Mouse (Mus musculus) liver, embryonic 13.5 days (tissue): ENCODE data around the gene Tle6. TPM values are rescaled to one million over a fixed set of nuclear protein-coding genes. Genes with fewer than 3 reads are reported as not detected.
A peak's percentile ranks its signal among the peaks of the same experiment; 100 is the strongest.

Source experiments
- ATAC-seq: fragments of 200-750 bp; cut with Nextera tagmentation; 2 replicates; pipeline ENCODE4 v1.8.0; 2017; ENCODE audit warnings: low read depth, mild to moderate bottlenecking, moderate number of reproducible peaks, moderate library complexity
- DNase-seq: peaks from one replicate; pipeline ENCODE4 v3.0.0; 2022
- H3K27ac ChIP-seq: fragments of 300-500 bp; sonication (generic); 2 replicates; pipeline ENCODE4 v1.5.1; 2015; ENCODE audit warnings: moderate library complexity, mild to moderate bottlenecking, inconsistent platforms
- H3K27me3 ChIP-seq: fragments of 300-500 bp; sonication (generic); 2 replicates; pipeline ENCODE4 v1.6.1; 2015; ENCODE audit warnings: mild to moderate bottlenecking, inconsistent platforms
- H3K36me3 ChIP-seq: fragments of 300-500 bp; sonication (generic); 2 replicates; pipeline ENCODE4 v1.6.1; 2015; ENCODE audit warnings: mild to moderate bottlenecking, inconsistent platforms
- H3K4me1 ChIP-seq: fragments of 300-500 bp; sonication (generic); replicated peaks from 2 replicates; pipeline ENCODE4 v1.6.1; 2015; ENCODE audit warnings: inconsistent platforms
- H3K4me2 ChIP-seq: fragments of 300-500 bp; sonication (generic); 2 replicates; pipeline ENCODE4 v1.6.1; 2015; ENCODE audit warnings: inconsistent platforms, mild to moderate bottlenecking, moderate library complexity
- H3K4me3 ChIP-seq: fragments of 300-500 bp; sonication (generic); replicated peaks from 2 replicates; pipeline ENCODE4 v1.5.1; 2015; ENCODE audit warnings: mild to moderate bottlenecking, inconsistent platforms
- H3K9ac ChIP-seq: fragments of 300-500 bp; sonication (generic); 2 replicates; pipeline ENCODE4 v1.6.1; 2015; ENCODE audit warnings: mild to moderate bottlenecking, inconsistent platforms
- H3K9me3 ChIP-seq: fragments of 300-500 bp; sonication (generic); replicated peaks from 2 replicates; pipeline ENCODE4 v1.6.1; 2016; ENCODE audit warnings: inconsistent platforms
- WGBS: fragments of 180-500 bp; shearing (Covaris S2); methylation state at CpG from one replicate; pipeline ENCODE4 v1.1.7; 2015; ENCODE audit not compliant: insufficient replicate concordance; 5-methylcytosine and 5-hydroxymethylcytosine counted together
- polyA plus RNA-seq: library from polyadenylated mRNA; unstranded; fragments of >200 nt; fragmentation: Nextera tagmentation; extraction: Ambion mirVana; gene quantifications from 2 replicates; pipeline ENCODE4 v1.2.1, GENCODE M21; 2015

Tle6 gene
- polyA plus RNA-seq, 1 experiment from 2014 or later, result 7.6 TPM

- 0 out of 2 replicates have a peak, but pooled peaks cover 4% of the 10 kb centered on the region for H3K36me3 ChIP-seq
- no peak overlapping the region for H3K9ac ChIP-seq
- peaks cover 9% of the 10 kb centered on the region for H3K4me1 ChIP-seq
- H3K27ac ChIP-seq, result no peak overlapping the region
- no peak overlapping the region for H3K4me3 ChIP-seq
- no peaks in the 10 kb centered on the region for H3K9me3 ChIP-seq
- no peak overlapping the region for H3K4me2 ChIP-seq
- ATAC-seq (no peak), DNase-seq (no peak)
- WGBS, result 45% methylated on average over 6 of the region's 6 CpGs
- H3K27me3 ChIP-seq, result peaks cover 47% of the 10 kb centered on the region
These were observed 17.5 kb downstream of the Tle6 start for GRCm38 (mm10) chr10:81583347-81583746.

GRCm38 (mm10) chr10:81580441-81581070 lies 20.3 kb downstream of the Tle6 start:
- Histone ChIP-seq H3K36me3 (no peaks in the 10 kb centered on the region), H3K27ac (no peak overlapping the region), H3K4me2 (peak overlapping the region; percentile 14; the same call in 1 of the 2 replicates), H3K27me3 (peaks cover 67% of the 10 kb centered on the region), H3K9me3 (no peaks in the 10 kb centered on the region), H3K9ac (no peak overlapping the region), H3K4me1 (peaks cover 17% of the 10 kb centered on the region), H3K4me3 (no peak overlapping the region)
- 26% methylated on average over 25 of the region's 25 CpGs for WGBS
- ATAC-seq (no peak), DNase-seq (no peak)

GRCm38 (mm10) chr10:81579967-81580366 lies 20.9 kb downstream of the Tle6 start:
- Histone ChIP-seq H3K4me2 (0 out of 2 replicates have a peak overlapping the region, but pooled peaks have one; percentile 14), H3K9ac (no peak overlapping the region), H3K27ac (no peak overlapping the region), H3K4me1 (peaks cover 23% of the 10 kb centered on the region), H3K4me3 (no peak overlapping the region), H3K36me3 (no peaks in the 10 kb centered on the region), H3K27me3 (peaks cover 73% of the 10 kb centered on the region), H3K9me3 (no peaks in the 10 kb centered on the region)
- DNase-seq (no peak), ATAC-seq (no peak)
- 48% methylated on average over 4 of the region's 4 CpGs for WGBS

- DNase-seq (no peak), ATAC-seq (no peak)
- 9% methylated on average over 6 of the region's 6 CpGs for WGBS
- Histone ChIP-seq H3K27me3 (peaks cover 76% of the 10 kb centered on the region), H3K36me3 (no peaks in the 10 kb centered on the region), H3K4me1 (peaks cover 55% of the 10 kb centered on the region), H3K9me3 (no peaks in the 10 kb centered on the region), H3K27ac (no peak overlapping the region), H3K4me3 (peak overlapping the region; percentile 59), H3K9ac (peak overlapping the region; percentile 57), H3K4me2 (peak overlapping the region; percentile 76)
These were observed 25.2 kb downstream of the Tle6 start for GRCm38 (mm10) chr10:81575695-81576094.

GRCm38 (mm10) chr10:81575208-81575631 lies 25.7 kb downstream of the Tle6 start:
- Histone ChIP-seq H3K9me3 (no peaks in the 10 kb centered on the region), H3K4me2 (peak overlapping the region; percentile 76), H3K9ac (peak overlapping the region; percentile 57), H3K27ac (no peak overlapping the region), H3K4me1 (peaks cover 55% of the 10 kb centered on the region), H3K27me3 (peaks cover 71% of the 10 kb centered on the region), H3K4me3 (peak overlapping the region; percentile 59), H3K36me3 (no peaks in the 10 kb centered on the region)
- under 1% methylated on average over 30 of the region's 30 CpGs for WGBS
- ATAC-seq, result no peak
- DNase-seq, result no peak

- Histone ChIP-seq H3K9me3 (no peaks in the 10 kb centered on the region), H3K27ac (peak within 1 kb of the TSS; percentile 16; the same call in 1 of the 2 replicates), H3K4me3 (peak within 1 kb of the TSS; percentile 59), H3K36me3 (no peaks in the 10 kb centered on the region), H3K27me3 (peaks cover 68% of the 10 kb centered on the region), H3K4me1 (peaks cover 63% of the 10 kb centered on the region), H3K9ac (peak within 1 kb of the TSS; percentile 57), H3K4me2 (peak within 1 kb of the TSS; percentile 78)
- ATAC-seq (no peak), DNase-seq (no peak)
- WGBS, result 16% methylated on average over 10 of the region's 10 CpGs
These were observed 26.5 kb downstream of the Tle6 start, which contains the start of gene Tle2 for GRCm38 (mm10) chr10:81574081-81575056. Tle2 (plus strand) TSS chr10:81574561.

GRCm38 (mm10) chr10:81572975-81573374 lies 27.9 kb downstream of the Tle6 start:
- H3K4me2 ChIP-seq, result peak overlapping the region; percentile 78
- 8% methylated on average over 9 of the region's 9 CpGs for WGBS
- H3K27me3 ChIP-seq, result peaks cover 66% of the 10 kb centered on the region
- DNase-seq (peak; percentile 71), ATAC-seq (peak; percentile 78)
- H3K36me3 ChIP-seq, result no peaks in the 10 kb centered on the region
- peak overlapping the region; percentile 71 for H3K27ac ChIP-seq
- H3K4me1 ChIP-seq, result peaks cover 76% of the 10 kb centered on the region
- H3K9me3 ChIP-seq, result no peaks in the 10 kb centered on the region
- H3K9ac ChIP-seq, result peak overlapping the region; percentile 59; the same call in 1 of the 2 replicates
- H3K4me3 ChIP-seq, result peak overlapping the region; percentile 66

- no peaks in the 10 kb centered on the region for H3K36me3 ChIP-seq
- no peaks in the 10 kb centered on the region for H3K9me3 ChIP-seq
- WGBS, result 12% methylated on average over 9 of the region's 9 CpGs
- peaks cover 81% of the 10 kb centered on the region for H3K4me1 ChIP-seq
- H3K27me3 ChIP-seq, result peaks cover 58% of the 10 kb centered on the region
- H3K4me2 ChIP-seq, result peak overlapping the region; percentile 78
- DNase-seq, result no peak
- peak; percentile 0; the same call in 1 of the 2 replicates for ATAC-seq
- H3K4me3 ChIP-seq, result peak overlapping the region; percentile 66
- H3K27ac ChIP-seq, result peak overlapping the region; percentile 71
- peak overlapping the region; percentile 59 for H3K9ac ChIP-seq
These were observed 28.7 kb downstream of the Tle6 start for GRCm38 (mm10) chr10:81572133-81572671.

GRCm38 (mm10) chr10:81571501-81571876 lies 29.4 kb downstream of the Tle6 start:
- Histone ChIP-seq H3K4me3 (peak overlapping the region; percentile 66), H3K9ac (peak overlapping the region; percentile 72), H3K27ac (peak overlapping the region; percentile 76), H3K27me3 (peaks cover 51% of the 10 kb centered on the region), H3K9me3 (no peaks in the 10 kb centered on the region), H3K36me3 (peaks cover 2% of the 10 kb centered on the region; the same call in 1 of the 2 replicates), H3K4me2 (peak overlapping the region; percentile 78), H3K4me1 (peaks cover 82% of the 10 kb centered on the region)
- 0% methylated on average over 18 of the region's 18 CpGs for WGBS
- ATAC-seq (peak; percentile 85), DNase-seq (peak; percentile 94)

GRCm38 (mm10) chr10:81570831-81571500 lies 29.9 kb downstream of the Tle6 start:
- DNase-seq (peak; percentile 83), ATAC-seq (peak; percentile 19)
- peaks cover 7% of the 10 kb centered on the region for H3K36me3 ChIP-seq
- H3K9ac ChIP-seq, result peak overlapping the region; percentile 72
- under 1% methylated on average over 34 of the region's 34 CpGs for WGBS
- H3K27ac ChIP-seq, result peak overlapping the region; percentile 76
- H3K4me2 ChIP-seq, result peak overlapping the region; percentile 78
- peaks cover 46% of the 10 kb centered on the region for H3K27me3 ChIP-seq
- H3K4me1 ChIP-seq, result peaks cover 83% of the 10 kb centered on the region
- peak overlapping the region; percentile 66 for H3K4me3 ChIP-seq
- no peaks in the 10 kb centered on the region for H3K9me3 ChIP-seq
